In the genomic region with DNA sequence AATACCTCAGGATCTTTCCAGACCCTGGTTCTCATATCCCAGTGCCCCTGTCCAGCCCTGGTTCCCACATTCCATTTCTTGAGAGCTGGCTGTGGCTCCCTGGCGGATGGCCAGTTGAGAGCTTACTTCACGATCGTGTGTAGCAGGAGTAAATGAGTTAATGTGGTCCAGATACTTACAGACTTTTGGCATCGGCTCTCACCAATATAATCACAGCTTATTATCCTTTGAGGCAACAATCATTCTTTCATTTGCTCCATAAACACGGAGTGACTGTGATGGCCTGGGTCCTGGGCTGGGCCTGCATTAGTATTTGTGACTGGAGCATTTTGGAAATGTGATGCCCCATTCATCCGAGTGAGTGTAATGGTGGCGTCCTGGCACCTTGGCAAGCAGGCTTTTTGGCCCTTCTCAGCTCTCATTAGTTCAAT, we compare ENCODE assay signal across 11 mouse cellular contexts.
DNase-seq lines count a peak whose midpoint lies in the region; ATAC-seq and TF ChIP-seq lines count a peak whose summit lies in the region.
"Had no signal": no experiment of that assay in that cellular context is flagged by ENCODE, and none has a peak within 500 bp of the region (broad histone marks: within the 10 kb centered on the region; RNA-seq: fewer than 3 reads in every experiment).

No protein-coding gene starts in this region.

- H3K9me3 ChIP-seq in lung, embryonic 14.5 days (ENCODE audit: low read depth, low read length) = no peaks in the 10 kb centered on the region
- H3K9me3 ChIP-seq in intestine, embryonic 16.5 days (ENCODE audit: control insufficient read depth, low read length) = no peaks in the 10 kb centered on the region
- H3K9me3 ChIP-seq in liver, postnatal 0 days (ENCODE audit: low read length) = no peaks in the 10 kb centered on the region
- H3K9me3 ChIP-seq: neural tube, embryonic 15.5 days had no signal

- H3K4me2 ChIP-seq in lung, embryonic 14.5 days = no peak overlapping the region
- H3K4me2 ChIP-seq in intestine, embryonic 16.5 days (ENCODE audit: low read depth, low read length) = no peak overlapping the region
- no peak overlapping the region for H3K4me2 ChIP-seq in liver, postnatal 0 days (ENCODE audit: low read depth, low read length)
- H3K4me2 ChIP-seq: heart, embryonic 11.5 days; neural tube, embryonic 15.5 days had no signal

- TF ChIP-seq CTCF in lung, embryonic 14.5 days (IDR thresholded peaks at IDR 0.05; ENCODE audit: low read depth) = no peak
- no peak for TF ChIP-seq CTCF in lung, adult 2 months (IDR thresholded peaks at IDR 0.05; ENCODE audit: insufficient read depth, low read length)
- TF ChIP-seq CTCF in brain, embryonic 14.5 days (IDR thresholded peaks at IDR 0.05; ENCODE audit: borderline replicate concordance, extremely low read depth, insufficient read depth, insufficient read length) = no peak
- TF ChIP-seq CTCF in liver, postnatal 0 days (IDR thresholded peaks at IDR 0.05; ENCODE audit: low read depth) = no peak

- TF ChIP-seq POLR2A in lung, adult 2 months (IDR thresholded peaks at IDR 0.05; ENCODE audit: borderline replicate concordance, extremely low read depth, low read depth, low read length) = no peak
- TF ChIP-seq POLR2A in brain, embryonic 14.5 days (IDR thresholded peaks at IDR 0.05; ENCODE audit: borderline replicate concordance, extremely low read depth, insufficient read depth, insufficient read length, poor library complexity, severe bottlenecking) = no peak

- DNase-seq in gastrocnemius, postnatal 10 days = peak; percentile 35
- no peak for DNase-seq in gastrocnemius, adult 18-20 months (ENCODE audit: low spot score)
- peak; percentile 96 for DNase-seq in lung, embryonic 14.5 days
- DNase-seq in lung, adult 2 months = no peak
- peak; percentile 90 for DNase-seq in brain, embryonic 14.5 days (ENCODE audit: low read depth)
- DNase-seq in layer of hippocampus, postnatal 14 days (ENCODE audit: low spot score in 2 of 2) = peak; percentile 37 to 58
- DNase-seq in liver, postnatal 0 days = no peak

- no peaks in the 10 kb centered on the region for H3K27me3 ChIP-seq in lung, embryonic 14.5 days (ENCODE audit: insufficient read depth, low read length)
- H3K27me3 ChIP-seq in intestine, embryonic 16.5 days (replicated peaks; ENCODE audit: control insufficient read depth, insufficient read depth, low read length) = no peaks in the 10 kb centered on the region
- no peaks in the 10 kb centered on the region for H3K27me3 ChIP-seq in liver, postnatal 0 days (ENCODE audit: insufficient read depth, low read length)
- H3K27me3 ChIP-seq: neural tube, embryonic 15.5 days had no signal

- no peaks in the 10 kb centered on the region for H3K36me3 ChIP-seq in lung, embryonic 14.5 days (ENCODE audit: insufficient read depth)
- no peaks in the 10 kb centered on the region for H3K36me3 ChIP-seq in intestine, embryonic 16.5 days (ENCODE audit: control insufficient read depth, insufficient read depth, low read length)
- H3K36me3 ChIP-seq in liver, postnatal 0 days (replicated peaks; ENCODE audit: insufficient read depth, low read length) = no peaks in the 10 kb centered on the region
- H3K36me3 ChIP-seq: neural tube, embryonic 15.5 days had no signal

- no peak for TF ChIP-seq EP300 in liver, postnatal 0 days (IDR thresholded peaks at IDR 0.05; ENCODE audit: low read depth)

- 25% methylated on average over 7 of the region's 7 CpGs for WGBS in lung, embryonic 14.5 days
- WGBS in lung, adult 2 months = 36% methylated on average over 7 of the region's 7 CpGs
- WGBS in intestine, embryonic 16.5 days = 52% methylated on average over 7 of the region's 7 CpGs
- 76% methylated on average over 7 of the region's 7 CpGs for WGBS in liver, postnatal 0 days (ENCODE audit: insufficient replicate concordance)

- peak overlapping the region; percentile 13; the same call in 1 of the 2 replicates for H3K27ac ChIP-seq in lung, embryonic 14.5 days (ENCODE audit: low read depth)
- H3K27ac ChIP-seq in intestine, embryonic 16.5 days (ENCODE audit: low read length) = no peak overlapping the region
- H3K27ac ChIP-seq in liver, postnatal 0 days (ENCODE audit: low read depth) = no peak overlapping the region
- H3K27ac ChIP-seq: macrophage; neural tube, embryonic 15.5 days had no signal

- peaks cover 22% of the 10 kb centered on the region for H3K4me1 ChIP-seq in lung, embryonic 14.5 days (ENCODE audit: insufficient read depth)
- peaks cover 3% of the 10 kb centered on the region for H3K4me1 ChIP-seq in lung, adult 2 months (ENCODE audit: control insufficient read depth, insufficient read depth, low read length)
- H3K4me1 ChIP-seq in intestine, embryonic 16.5 days (ENCODE audit: control insufficient read depth, insufficient read depth, low read length) = peaks cover 23% of the 10 kb centered on the region
- H3K4me1 ChIP-seq in liver, postnatal 0 days (ENCODE audit: insufficient read depth) = 0 out of 2 replicates have a peak, but pooled peaks cover 3% of the 10 kb centered on the region

- no peak overlapping the region for H3K9ac ChIP-seq in lung, embryonic 14.5 days
- no peak overlapping the region for H3K9ac ChIP-seq in intestine, embryonic 16.5 days (ENCODE audit: low read depth, low read length)
- H3K9ac ChIP-seq in liver, postnatal 0 days (replicated peaks) = no peak overlapping the region
- H3K9ac ChIP-seq: neural tube, embryonic 15.5 days had no signal

- peak; percentile 74 for ATAC-seq in lung, embryonic 14.5 days (ENCODE audit: insufficient read depth)
- ATAC-seq in intestine, embryonic 16.5 days = no peak
- ATAC-seq in liver, postnatal 0 days = no peak

- no peak overlapping the region for H3K4me3 ChIP-seq in lung, embryonic 14.5 days (ENCODE audit: low read depth, low read length)
- no peak overlapping the region for H3K4me3 ChIP-seq in lung, adult 2 months (replicated peaks; ENCODE audit: extremely low read depth, low read depth, low read length)
- H3K4me3 ChIP-seq in intestine, embryonic 16.5 days (ENCODE audit: low read length) = no peak overlapping the region
- H3K4me3 ChIP-seq in liver, postnatal 0 days (ENCODE audit: low read depth, low read length) = no peak overlapping the region
- H3K4me3 ChIP-seq: neural tube, embryonic 15.5 days had no signal

Comparison
In these comparisons a context has a peak if more than half of its experiments do, and no peak if none do; other contexts are left out.
1. DNase-seq: peak in gastrocnemius, postnatal 10 days (single experiment), lung, embryonic 14.5 days (single experiment), brain, embryonic 14.5 days (single experiment) and layer of hippocampus, postnatal 14 days (2 of 2); none in gastrocnemius, adult 18-20 months (single experiment), lung, adult 2 months (single experiment) and liver, postnatal 0 days (single experiment).